Mouse (Mus musculus) E14TG2a.4 (cell line): ENCODE data around the gene Gm11146.

Experiments
- H3K27me3 ChIP-seq: 2 replicates; pipeline ENCODE4 v1.6.1; 2014; ENCODE audit warnings: low read length, control low read depth; ENCODE audit not compliant: insufficient read depth
- H3K36me3 ChIP-seq: 2 replicates; pipeline ENCODE4 v1.6.1; 2014; ENCODE audit warnings: low read length, control low read depth; ENCODE audit not compliant: insufficient read depth
- H3K4me1 ChIP-seq: replicated peaks from 2 replicates; pipeline ENCODE4 v1.6.1; 2014; ENCODE audit warnings: low read depth, low read length, control low read depth
- H3K4me3 ChIP-seq: replicated peaks from 2 replicates; pipeline ENCODE4 v1.5.1; 2014; ENCODE audit warnings: mild to moderate bottlenecking, low read length
- H3K9me3 ChIP-seq: 2 replicates; pipeline ENCODE4 v1.6.1; 2014; ENCODE audit warnings: low read length, control low read depth
- CTCF ChIP-seq: conservative IDR thresholded peaks from 2 replicates; pipeline ENCODE4 v1.5.1; 2014; ENCODE audit warnings: low read length
- NANOG ChIP-seq: IDR thresholded peaks from 2 replicates; pipeline ENCODE4 v1.6.1; 2014; ENCODE audit warnings: borderline replicate concordance, low read length, mixed read lengths
- POU5F1 ChIP-seq: IDR thresholded peaks from 2 replicates; pipeline ENCODE4 v1.6.1; 2014; ENCODE audit warnings: low read length, borderline replicate concordance

Gm11146 gene

DNA sequence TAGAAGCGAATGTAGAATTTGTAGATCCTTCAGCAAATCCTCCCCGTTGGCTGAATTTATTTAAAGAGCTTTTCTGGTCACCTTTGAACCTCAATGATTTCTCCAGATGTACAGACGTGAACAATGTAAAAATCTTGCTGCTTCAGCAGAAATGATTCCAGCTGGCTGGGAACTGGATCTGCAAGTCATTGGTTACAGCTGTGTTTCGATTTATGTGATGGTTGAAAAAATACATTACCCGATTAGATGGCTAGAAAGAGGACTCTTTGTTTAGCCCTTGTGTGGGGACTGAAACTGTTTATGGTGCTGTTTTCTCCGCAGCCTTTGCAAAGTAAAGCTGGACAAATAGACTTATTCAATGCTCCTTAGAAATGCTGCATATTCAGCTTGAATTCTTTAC lies 34.6 kb upstream of the Gm11146 start:
- Histone ChIP-seq H3K4me3 (no peak overlapping the region), H3K36me3 (no peaks in the 10 kb centered on the region), H3K27me3 (no peaks in the 10 kb centered on the region), H3K4me1 (no peaks in the 10 kb centered on the region), H3K9me3 (no peaks in the 10 kb centered on the region)
- no peak for TF ChIP-seq POU5F1
- TF ChIP-seq CTCF, result no peak
- TF ChIP-seq NANOG, result no peak

- TF ChIP-seq POU5F1 (no peak), CTCF (no peak), NANOG (no peak)
- Histone ChIP-seq H3K9me3 (no peaks in the 10 kb centered on the region), H3K4me1 (no peaks in the 10 kb centered on the region), H3K27me3 (no peaks in the 10 kb centered on the region), H3K36me3 (no peaks in the 10 kb centered on the region), H3K4me3 (no peak overlapping the region)
Measured at GRCm38 (mm10) chr16:77632315-77632881, 30.5 kb upstream of the Gm11146 start.

GRCm38 (mm10) chr16:77622681-77623080 lies 20.8 kb upstream of the Gm11146 start:
- Histone ChIP-seq H3K4me1 (no peaks in the 10 kb centered on the region), H3K27me3 (no peaks in the 10 kb centered on the region), H3K9me3 (no peaks in the 10 kb centered on the region), H3K36me3 (no peaks in the 10 kb centered on the region), H3K4me3 (no peak overlapping the region)
- no peak for TF ChIP-seq NANOG
- TF ChIP-seq POU5F1, result no peak
- TF ChIP-seq CTCF, result no peak

- TF ChIP-seq POU5F1 (no peak), NANOG (no peak), CTCF (no peak)
- H3K4me3 ChIP-seq, result no peak overlapping the region
- no peaks in the 10 kb centered on the region for H3K36me3 ChIP-seq
- no peaks in the 10 kb centered on the region for H3K9me3 ChIP-seq
- no peaks in the 10 kb centered on the region for H3K4me1 ChIP-seq
- no peaks in the 10 kb centered on the region for H3K27me3 ChIP-seq
Measured at GRCm38 (mm10) chr16:77602581-77602980, 687 bp upstream of the Gm11146 start.

- Histone ChIP-seq H3K27me3 (no peaks in the 10 kb centered on the region), H3K4me1 (no peaks in the 10 kb centered on the region), H3K36me3 (no peaks in the 10 kb centered on the region), H3K4me3 (no peak overlapping the region), H3K9me3 (no peaks in the 10 kb centered on the region)
- TF ChIP-seq NANOG (no peak), POU5F1 (no peak), CTCF (no peak)
Measured at GRCm38 (mm10) chr16:77598787-77599186, 3.1 kb downstream of the Gm11146 start.

DNA sequence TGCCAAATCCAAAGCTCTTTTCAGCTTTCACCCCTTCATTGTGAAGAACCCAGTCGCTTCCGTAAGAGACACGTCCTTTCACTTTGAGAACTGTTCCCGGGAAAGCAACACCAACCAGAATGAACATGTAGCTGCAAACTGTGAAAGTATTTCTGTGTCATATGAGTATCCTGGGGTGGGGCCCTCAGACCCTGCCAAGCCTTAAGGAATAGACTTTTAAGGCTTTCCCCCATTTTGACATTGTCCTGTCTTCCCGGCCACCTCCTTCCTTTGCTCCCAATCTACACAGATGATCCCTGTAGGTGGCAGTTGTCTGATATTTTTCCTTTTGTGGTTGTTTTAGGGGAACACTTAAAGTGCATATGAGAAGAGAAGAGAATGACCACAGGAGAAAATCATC lies 5.3 kb downstream of the Gm11146 start:
- Histone ChIP-seq H3K4me1 (no peaks in the 10 kb centered on the region), H3K36me3 (no peaks in the 10 kb centered on the region), H3K4me3 (no peak overlapping the region), H3K27me3 (no peaks in the 10 kb centered on the region), H3K9me3 (no peaks in the 10 kb centered on the region)
- TF ChIP-seq CTCF (no peak), NANOG (no peak), POU5F1 (no peak)

DNA sequence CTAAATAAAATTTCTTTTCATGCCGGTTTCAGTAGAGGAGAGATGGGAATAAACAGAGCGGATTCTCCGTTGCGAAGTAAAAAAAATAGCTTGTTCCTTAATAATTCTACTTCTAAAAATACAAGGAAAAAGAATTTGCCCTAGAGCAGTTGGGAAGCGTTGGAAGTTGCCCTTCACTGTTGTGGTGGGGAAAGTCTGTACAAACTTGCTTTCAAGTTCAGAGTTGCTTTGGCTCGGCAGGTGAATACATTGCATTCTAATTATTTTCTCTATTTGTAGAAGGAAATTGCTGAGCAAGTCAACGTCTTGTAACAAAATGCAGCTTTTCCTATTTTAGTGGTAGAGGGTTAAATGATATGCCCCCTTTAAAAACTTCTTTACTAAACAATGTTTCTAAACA lies 6.2 kb downstream of the Gm11146 start:
- Histone ChIP-seq H3K9me3 (no peaks in the 10 kb centered on the region), H3K4me1 (no peaks in the 10 kb centered on the region), H3K36me3 (no peaks in the 10 kb centered on the region), H3K4me3 (no peak overlapping the region), H3K27me3 (no peaks in the 10 kb centered on the region)
- no peak for TF ChIP-seq CTCF
- no peak for TF ChIP-seq NANOG
- TF ChIP-seq POU5F1, result no peak

GRCm38 (mm10) chr16:77594553-77594952 lies 7.3 kb downstream of the Gm11146 start:
- H3K9me3 ChIP-seq, result no peaks in the 10 kb centered on the region
- no peak for TF ChIP-seq NANOG
- TF ChIP-seq POU5F1, result no peak

GRCm38 (mm10) chr16:77593828-77594421 lies 8.0 kb downstream of the Gm11146 start:
- H3K4me3 ChIP-seq, result no peak overlapping the region
- no peaks in the 10 kb centered on the region for H3K36me3 ChIP-seq
- H3K4me1 ChIP-seq, result no peaks in the 10 kb centered on the region
- H3K27me3 ChIP-seq, result no peaks in the 10 kb centered on the region
- no peaks in the 10 kb centered on the region for H3K9me3 ChIP-seq
- TF ChIP-seq POU5F1 (no peak), CTCF (no peak), NANOG (no peak)

More at GRCm38 (mm10) chr16:77594553-77594952, 7.3 kb downstream of the Gm11146 start:
- no peaks in the 10 kb centered on the region for H3K4me1 ChIP-seq
- no peaks in the 10 kb centered on the region for H3K36me3 ChIP-seq
- H3K27me3 ChIP-seq, result no peaks in the 10 kb centered on the region
- no peak overlapping the region for H3K4me3 ChIP-seq
